Comparison of ENCODE assay signal across 9 mouse cellular contexts in the genomic region with DNA sequence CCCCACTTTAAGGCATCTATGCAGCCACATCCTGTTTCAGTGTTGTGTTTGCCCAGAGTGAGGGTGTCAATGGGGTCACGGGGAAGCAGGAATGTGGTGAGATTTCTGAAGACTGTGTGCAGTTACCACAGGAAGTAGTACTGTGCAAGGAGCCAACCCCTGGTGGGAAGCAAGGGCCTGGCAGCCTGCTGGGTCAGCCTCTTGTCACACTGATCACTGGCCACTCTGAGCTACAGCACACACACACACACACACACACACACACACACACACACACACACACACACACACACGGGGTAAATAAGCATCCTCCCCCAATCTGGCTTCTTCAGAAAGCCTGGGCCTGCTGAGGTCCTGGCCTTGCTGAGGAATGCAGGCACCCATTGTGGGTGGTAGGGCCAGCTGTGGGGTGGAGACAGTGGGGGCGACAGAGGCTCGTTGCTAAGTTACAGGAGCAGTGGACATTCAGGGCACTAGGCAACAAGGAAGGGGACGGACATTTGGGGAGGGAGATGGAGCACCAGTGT. TPM values are rescaled to one million over a fixed set of nuclear protein-coding genes. Genes with fewer than 3 reads are reported as not detected.
DNase-seq lines count a peak whose midpoint lies in the region; ATAC-seq lines count a peak whose summit lies in the region.
"Had no signal": no experiment of that assay in that cellular context is flagged by ENCODE, and none has a peak within 500 bp of the region (broad histone marks: within the 10 kb centered on the region; RNA-seq: fewer than 3 reads in every experiment).

No protein-coding gene starts in this region.

- DNase-seq in adrenal gland, postnatal 14 days, result peak; percentile 46
- DNase-seq in adrenal gland, postnatal 10 days, result no peak
- peak; percentile 83 for DNase-seq in 3134 (ENCODE audit: extremely low read depth, insufficient read length, low spot score)
- peak; percentile 59 for DNase-seq in kidney, postnatal 14 days
- peak; percentile 89 for DNase-seq in midbrain, embryonic 10.5 days (ENCODE audit: low spot score)
- peak; percentile 73 for DNase-seq in thymus, postnatal 14 days
- no peak for DNase-seq in layer of hippocampus, adult 11-12 months (ENCODE audit: low spot score)

- H3K4me1 ChIP-seq in embryonic facial prominence, embryonic 15.5 days, result peaks cover 65% of the 10 kb centered on the region
- peaks cover 100% of the 10 kb centered on the region for H3K4me1 ChIP-seq in midbrain, embryonic 10.5 days

- H3K4me3 ChIP-seq in embryonic facial prominence, embryonic 15.5 days (replicated peaks), result no peak overlapping the region
- peak overlapping the region; percentile 43; the same call in 1 of the 2 replicates for H3K4me3 ChIP-seq in midbrain, embryonic 10.5 days
- H3K4me3 ChIP-seq: embryonic facial prominence, embryonic 13.5 days had no signal

- no peaks in the 10 kb centered on the region for H3K36me3 ChIP-seq in embryonic facial prominence, embryonic 15.5 days
- no peaks in the 10 kb centered on the region for H3K36me3 ChIP-seq in midbrain, embryonic 10.5 days
- H3K36me3 ChIP-seq: embryonic facial prominence, embryonic 13.5 days had no signal

- 31% methylated on average over 5 of the region's 5 CpGs for WGBS in embryonic facial prominence, embryonic 15.5 days
- 4% methylated on average over 5 of the region's 5 CpGs for WGBS in midbrain, embryonic 10.5 days

- no peak overlapping the region for H3K4me2 ChIP-seq in embryonic facial prominence, embryonic 15.5 days (replicated peaks)
- H3K4me2 ChIP-seq: embryonic facial prominence, embryonic 13.5 days had no signal

- no peaks in the 10 kb centered on the region for H3K9me3 ChIP-seq in embryonic facial prominence, embryonic 15.5 days (replicated peaks)
- no peaks in the 10 kb centered on the region for H3K9me3 ChIP-seq in midbrain, embryonic 10.5 days (replicated peaks)
- H3K9me3 ChIP-seq: embryonic facial prominence, embryonic 13.5 days had no signal

- ATAC-seq in embryonic facial prominence, embryonic 15.5 days (ENCODE audit: insufficient number of reproducible peaks, low FRiP score, low TSS enrichment, low read depth), result no peak

- no peak overlapping the region for H3K9ac ChIP-seq in embryonic facial prominence, embryonic 15.5 days
- H3K9ac ChIP-seq: embryonic facial prominence, embryonic 13.5 days had no signal

- H3K27ac ChIP-seq in embryonic facial prominence, embryonic 15.5 days (replicated peaks), result peak overlapping the region; percentile 44; the same call in 1 of the 2 replicates
- peak overlapping the region; percentile 99 for H3K27ac ChIP-seq in midbrain, embryonic 10.5 days (replicated peaks)
- H3K27ac ChIP-seq: embryonic facial prominence, embryonic 13.5 days had no signal

- no peaks in the 10 kb centered on the region for H3K27me3 ChIP-seq in embryonic facial prominence, embryonic 15.5 days
- H3K27me3 ChIP-seq in midbrain, embryonic 10.5 days (ENCODE audit: low read depth, poor library complexity, severe bottlenecking), result no peaks in the 10 kb centered on the region
- H3K27me3 ChIP-seq: embryonic facial prominence, embryonic 13.5 days had no signal

RNA-seq across cellular contexts. Expression of a gene that starts 13.5 kb away (rescaled TPM):
- total RNA-seq in adrenal gland, postnatal 14 days (2021), result 14.2 and 15.5 TPM in 2 replicates
- 10 to 100 TPM in 1 of 2 experiments, 1 to 10 TPM in 1; 9.5 to 11.3 TPM for total RNA-seq in adrenal gland, postnatal 10 days (2021)
- polyA plus RNA-seq in embryonic facial prominence, embryonic 15.5 days (2015; fragmentation: Nextera tagmentation; extraction: Ambion mirVana), result 13.3 and 15.4 TPM in 2 replicates
- 18.4 and 18.7 TPM in 2 replicates for polyA plus RNA-seq in midbrain, embryonic 10.5 days (2016; fragmentation: Nextera tagmentation; extraction: Ambion mirVana)

RNA-seq across cellular contexts. Expression of a gene that starts 19.3 kb away (rescaled TPM):
- 62.6 and 83.5 TPM in 2 replicates for total RNA-seq in adrenal gland, postnatal 14 days (2021)
- 10 to 100 TPM; 46.2 to 53.1 TPM for total RNA-seq in adrenal gland, postnatal 10 days (2021)
- 247 and 255 TPM in 2 replicates for polyA plus RNA-seq in embryonic facial prominence, embryonic 15.5 days (2015; fragmentation: Nextera tagmentation; extraction: Ambion mirVana)
- 2,837 and 3,349 TPM in 2 replicates for polyA plus RNA-seq in midbrain, embryonic 10.5 days (2016; fragmentation: Nextera tagmentation; extraction: Ambion mirVana)

RNA-seq across cellular contexts. Expression of a gene that starts 21.6 kb away (rescaled TPM):
- 32.5 and 34.6 TPM in 2 replicates for total RNA-seq in adrenal gland, postnatal 14 days (2021)
- 10 to 100 TPM; 32.1 to 35.4 TPM for total RNA-seq in adrenal gland, postnatal 10 days (2021)
- 65.5 and 66.6 TPM in 2 replicates for polyA plus RNA-seq in embryonic facial prominence, embryonic 15.5 days (2015; fragmentation: Nextera tagmentation; extraction: Ambion mirVana)
- polyA plus RNA-seq in midbrain, embryonic 10.5 days (2016; fragmentation: Nextera tagmentation; extraction: Ambion mirVana), result 57.2 and 62.0 TPM in 2 replicates

RNA-seq across cellular contexts. Expression of a gene that starts 21.7 kb away (rescaled TPM):
- 72.5 and 73.3 TPM in 2 replicates for total RNA-seq in adrenal gland, postnatal 14 days (2021)
- 10 to 100 TPM; 69.0 to 72.8 TPM for total RNA-seq in adrenal gland, postnatal 10 days (2021)
- polyA plus RNA-seq in embryonic facial prominence, embryonic 15.5 days (2015; fragmentation: Nextera tagmentation; extraction: Ambion mirVana), result 52.6 and 55.7 TPM in 2 replicates
- 59.8 and 59.9 TPM in 2 replicates for polyA plus RNA-seq in midbrain, embryonic 10.5 days (2016; fragmentation: Nextera tagmentation; extraction: Ambion mirVana)

Comparison
In these comparisons a context has a peak if more than half of its experiments do, and no peak if none do; other contexts are left out.
1. DNase-seq: peak in adrenal gland, postnatal 14 days (single experiment), 3134 (single experiment), kidney, postnatal 14 days (single experiment), midbrain, embryonic 10.5 days (single experiment) and thymus, postnatal 14 days (single experiment); none in adrenal gland, postnatal 10 days (single experiment) and layer of hippocampus, adult 11-12 months (single experiment).